Mouse (Mus musculus) retina, embryonic 14.5 days (tissue): ENCODE results near the gene Hnf1a.
A peak's percentile ranks its signal among the peaks of the same experiment; 100 is the strongest.

Experiments used
- DNase-seq: peaks from one replicate; pipeline ENCODE4 v3.0.0-alpha.2; 2015; ENCODE audit warnings: low spot score

Gene Hnf1a

DNA sequence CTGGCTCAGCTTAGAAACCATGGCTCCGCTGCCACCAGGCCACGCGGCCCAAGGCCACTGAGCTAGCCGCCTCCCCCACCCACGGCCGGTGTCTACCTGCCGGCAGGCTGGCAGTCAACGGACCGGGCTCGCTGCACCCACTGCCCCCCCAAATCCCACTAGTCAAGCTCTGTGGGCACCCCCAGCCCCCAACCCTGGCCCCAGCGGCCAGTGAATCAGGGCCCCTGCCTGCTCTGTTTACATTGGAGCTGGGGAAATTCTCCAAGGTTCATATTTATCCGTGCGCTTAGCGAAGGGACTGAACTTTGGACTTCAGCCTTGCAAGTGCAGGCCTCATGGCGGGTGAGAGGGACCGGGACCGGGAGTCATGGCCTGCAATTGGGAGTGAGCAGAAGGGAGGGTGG is at the start of gene Hnf1a:
TSS of gene Hnf1a (minus strand) at position 271 of the 404 bp plus-strand sequence.
- DNase-seq: no peak

- no peak for DNase-seq
Observed at GRCm38 (mm10) chr5:115018813-115019212, 47.9 kb upstream of the Hnf1a start.

DNA sequence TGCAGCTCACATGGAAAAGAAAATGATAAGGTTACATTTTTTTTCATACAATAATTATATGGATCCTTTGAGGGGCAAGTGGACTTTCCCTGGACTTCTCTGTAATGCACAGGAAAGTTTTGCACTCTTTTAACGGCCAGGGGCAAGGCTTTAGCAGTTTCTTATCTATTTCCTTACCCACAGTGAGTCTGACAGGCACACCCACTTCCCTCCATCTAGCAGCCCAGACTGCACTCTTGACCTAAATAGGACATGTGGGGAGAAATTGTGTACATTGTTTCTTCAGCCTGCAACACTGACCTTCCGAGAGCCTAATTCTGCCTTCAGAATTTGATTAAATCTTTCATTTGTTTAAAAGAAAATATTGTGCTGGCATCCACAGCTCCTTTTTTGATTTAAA is 47.4 kb upstream of the Hnf1a start:
- no peak for DNase-seq

GRCm38 (mm10) chr5:115015121-115015520 is 44.2 kb upstream of the Hnf1a start:
- no peak for DNase-seq

- no peak for DNase-seq
Observed at GRCm38 (mm10) chr5:115014570-115014969, 43.7 kb upstream of the Hnf1a start.

DNA sequence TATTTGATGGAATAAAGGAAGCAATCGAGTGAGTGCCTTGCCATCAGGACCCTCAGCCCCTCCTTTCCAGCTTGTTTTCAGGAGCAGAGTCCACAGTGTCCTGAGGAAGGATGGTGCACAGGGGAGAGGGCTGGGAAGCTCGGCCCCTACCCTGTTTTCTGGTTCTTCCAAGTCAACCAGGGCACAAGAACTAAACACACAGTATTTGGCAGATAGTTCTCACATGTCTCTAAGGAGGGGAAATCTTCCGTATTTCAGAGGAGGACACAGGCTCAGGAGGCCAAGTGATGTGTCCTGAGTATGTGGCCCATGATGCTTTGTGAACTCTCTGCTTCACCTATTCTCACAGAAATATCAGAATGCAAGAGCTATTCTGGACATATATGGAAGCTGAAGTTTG is 42.5 kb upstream of the Hnf1a start:
- DNase-seq: no peak

DNA sequence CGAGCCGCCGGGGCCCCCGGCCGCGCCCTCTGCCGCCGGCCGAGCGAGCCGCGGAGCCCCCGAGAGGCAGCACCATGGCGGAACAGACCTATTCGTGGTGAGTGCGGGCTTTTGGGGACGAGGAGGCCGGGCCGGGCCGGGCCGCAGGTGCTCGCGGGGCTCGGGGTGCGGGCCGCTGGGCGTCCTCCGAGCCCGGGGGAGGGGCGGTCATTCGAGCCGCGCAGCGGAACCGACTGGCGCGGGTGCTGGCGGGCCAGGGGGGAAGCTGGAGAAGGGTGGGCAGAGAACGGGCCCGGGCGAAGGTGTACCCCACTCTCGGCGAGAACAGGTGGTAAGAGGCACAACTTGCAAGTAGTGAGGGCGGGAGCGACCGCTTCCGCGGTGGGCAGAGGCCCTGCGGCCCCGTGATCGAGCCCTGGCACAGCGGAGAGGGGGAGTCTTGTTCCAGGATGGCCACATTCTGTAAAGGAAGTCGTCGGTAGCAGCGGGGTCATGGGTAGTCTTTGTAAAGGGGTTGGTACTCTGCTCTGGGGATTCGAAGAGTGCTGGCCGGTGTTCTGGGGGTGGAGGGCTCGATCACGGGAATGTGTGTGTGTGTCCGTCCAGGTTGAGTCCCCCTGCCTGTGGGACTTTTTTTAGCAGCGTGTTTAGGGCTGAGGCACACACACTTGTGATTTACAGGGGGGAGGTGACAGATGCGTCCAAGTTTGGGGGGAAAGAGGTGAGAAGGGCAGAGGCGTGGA is 40.8 kb upstream of the Hnf1a start:
- peak; percentile 51 for DNase-seq

DNA sequence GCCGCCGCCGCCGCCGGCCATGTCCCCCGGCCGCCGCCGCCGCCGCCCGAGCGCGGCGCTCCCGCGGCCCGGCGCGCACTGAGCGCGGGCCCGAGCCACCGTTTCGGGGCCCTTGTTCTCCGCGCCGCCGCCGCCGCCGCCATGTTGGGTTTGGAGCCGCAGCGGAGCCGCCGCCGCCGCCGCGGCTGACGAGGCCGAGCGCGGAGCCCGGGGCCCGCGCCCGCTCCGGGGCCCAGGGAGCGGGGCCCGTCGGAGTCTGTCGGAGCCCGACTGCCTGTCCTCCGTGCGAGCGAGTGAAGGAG is 40.3 kb upstream of the Hnf1a start:
- no peak for DNase-seq

GRCm38 (mm10) chr5:115010577-115011216 is 39.8 kb upstream of the Hnf1a start, which contains the start of gene Sppl3:
TSS of gene Sppl3 (plus strand) at chr5:115011137.
- peak; percentile 95 for DNase-seq

- DNase-seq: no peak
Observed at GRCm38 (mm10) chr5:115009961-115010360, 39.1 kb upstream of the Hnf1a start.

DNA sequence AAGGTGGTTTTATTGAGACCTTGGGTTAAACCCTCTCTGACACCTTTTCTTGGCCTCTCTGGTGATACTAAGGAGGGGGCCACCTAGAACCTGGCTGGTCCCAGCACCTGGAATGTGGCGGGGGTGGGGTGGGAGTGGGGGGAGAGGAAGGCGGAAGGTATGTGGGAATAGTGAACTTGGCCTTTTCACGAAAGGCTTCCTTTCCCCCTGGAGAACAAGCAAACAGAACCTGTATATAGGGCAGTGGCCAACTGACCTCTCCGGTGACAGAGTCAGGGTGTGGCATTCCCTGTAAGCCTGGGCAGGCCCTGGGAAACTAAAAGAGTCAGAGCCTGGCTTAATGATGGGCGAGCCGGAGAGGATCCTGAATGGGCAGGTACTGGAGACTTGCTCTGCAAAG is 38.2 kb upstream of the Hnf1a start:
- no peak for DNase-seq

- no peak for DNase-seq
Observed at GRCm38 (mm10) chr5:115008307-115008706, 37.4 kb upstream of the Hnf1a start.

DNA sequence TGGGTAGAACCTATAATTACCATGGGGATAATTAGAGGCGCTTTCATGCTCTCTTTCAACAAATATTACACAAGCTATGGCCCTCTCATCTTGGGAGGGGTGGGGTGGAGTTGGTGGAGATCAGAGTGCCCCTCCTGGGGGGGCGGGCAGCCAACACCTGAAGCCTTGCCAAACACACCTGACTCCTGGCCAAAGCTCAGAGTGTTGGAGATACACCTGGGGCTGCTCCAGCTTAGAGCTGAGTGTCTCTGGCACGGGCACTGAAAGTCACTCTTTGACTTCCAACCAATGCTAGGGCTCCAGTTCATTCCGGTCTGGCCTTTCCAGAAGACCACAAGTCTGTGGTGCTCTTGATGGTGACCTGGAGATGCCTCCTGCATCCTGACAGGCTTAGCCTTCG is 36.9 kb upstream of the Hnf1a start:
- DNase-seq: no peak

GRCm38 (mm10) chr5:115003224-115003873 is 32.5 kb upstream of the Hnf1a start:
- DNase-seq: no peak

GRCm38 (mm10) chr5:115002781-115003180 is 31.9 kb upstream of the Hnf1a start:
- DNase-seq: no peak

- no peak for DNase-seq
Observed at GRCm38 (mm10) chr5:115001464-115001863, 30.6 kb upstream of the Hnf1a start.

- no peak for DNase-seq
Observed at GRCm38 (mm10) chr5:115000503-115000902, 29.6 kb upstream of the Hnf1a start.

GRCm38 (mm10) chr5:114997327-114997726 is 26.4 kb upstream of the Hnf1a start:
- DNase-seq: no peak

DNA sequence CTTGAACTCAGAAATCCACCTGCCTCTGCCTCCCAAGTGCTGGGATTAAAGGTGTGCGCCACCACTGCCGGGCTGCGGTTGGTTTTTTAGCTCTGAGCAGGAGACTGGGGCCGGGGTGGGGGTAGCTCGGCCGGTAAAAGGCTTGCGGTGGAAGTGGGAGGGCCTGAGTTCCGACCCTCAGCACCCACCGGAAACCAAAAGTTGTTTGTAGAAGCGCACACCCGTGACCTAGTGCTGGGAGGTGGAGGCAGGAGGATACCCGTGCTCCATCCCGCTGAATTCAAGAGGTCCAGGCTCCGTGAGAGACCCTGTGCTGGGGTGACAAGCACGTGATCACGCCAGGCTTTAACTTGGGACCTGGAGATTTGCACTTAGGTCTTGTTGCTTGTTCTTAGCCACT is 25.6 kb upstream of the Hnf1a start:
- no peak for DNase-seq

- DNase-seq: no peak
Observed at GRCm38 (mm10) chr5:114985074-114985473, 14.2 kb upstream of the Hnf1a start.

- no peak for DNase-seq
Observed at GRCm38 (mm10) chr5:114982001-114982400, 11.1 kb upstream of the Hnf1a start.

GRCm38 (mm10) chr5:114980122-114980748 is 9.3 kb upstream of the Hnf1a start:
- DNase-seq: no peak
